Mouse (Mus musculus): Measurements from ENCODE around the gene Olfr1380.
"Not testable (repeated sequence)": the region's sequence is repeated elsewhere in the genome, so short reads cannot be mapped to it uniquely, and the experiment has no call there.

The Olfr1380 gene

GRCm38 (mm10) chr11:49556578-49556977 lies at the start of gene Olfr1380:
TSS of gene Olfr1380 (plus strand) at chr11:49556878.
- in situ Hi-C loops (cut with MboI, MseI) = loop anchor here (25.0 kb wide), 1 partner anchor 419 kb away; the partner anchor contains the start of gene Olfr1395

DNA sequence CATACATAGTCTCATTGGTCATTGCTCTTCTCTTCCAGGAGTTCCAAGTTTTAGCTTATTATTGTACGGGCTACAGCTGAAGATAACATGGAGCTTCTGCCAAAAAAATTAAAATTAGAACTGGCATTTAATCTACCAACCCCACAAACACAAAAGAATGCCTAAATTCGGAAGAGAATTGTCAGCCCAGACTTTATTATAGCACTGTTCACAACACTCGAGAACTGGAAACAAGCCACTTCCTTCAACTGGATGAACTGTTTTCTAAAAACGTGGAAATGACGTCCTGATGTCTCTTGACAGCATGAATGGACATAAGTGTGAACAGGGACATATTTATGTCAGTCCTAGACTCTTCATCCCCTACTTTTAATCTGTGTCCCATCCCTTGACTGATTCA lies 38.6 kb upstream of the Olfr1380 start:
- in situ Hi-C loops (cut with MboI, MseI) = no loop called here

- in situ Hi-C loops (cut with MboI, MseI) = no loop called here
These were observed 37.3 kb upstream of the Olfr1380 start, which contains the start of gene Olfr1383 for GRCm38 (mm10) chr11:49519348-49519747. TSS of gene Olfr1383 (plus strand) at chr11:49519648.

GRCm38 (mm10) chr11:49527947-49528346 lies 28.7 kb upstream of the Olfr1380 start, which contains the start of gene Olfr1382:
TSS of gene Olfr1382 (plus strand) at chr11:49528247.
- in situ Hi-C loops (cut with MboI, MseI) = loop anchor here (25.0 kb wide), 1 partner anchor 766 kb away; no protein-coding TSS in a partner anchor

- in situ Hi-C loops (cut with MboI, MseI) = loop anchor here (25.0 kb wide), 1 partner anchor 770 kb away; no protein-coding TSS in a partner anchor
These were observed 23.9 kb upstream of the Olfr1380 start for GRCm38 (mm10) chr11:49532761-49533160.

GRCm38 (mm10) chr11:49536631-49537030 lies 20.0 kb upstream of the Olfr1380 start:
- in situ Hi-C loops (cut with MboI, MseI) = loop anchor here (25.0 kb wide), 1 partner anchor 774 kb away; no protein-coding TSS in a partner anchor

- in situ Hi-C loops (cut with MboI, MseI) = loop anchor here (25.0 kb wide), 1 partner anchor 781 kb away; no protein-coding TSS in a partner anchor
These were observed 13.5 kb upstream of the Olfr1380 start, which contains the start of gene Olfr1381 for GRCm38 (mm10) chr11:49543149-49543548. TSS of gene Olfr1381 (plus strand) at chr11:49543449.

- in situ Hi-C loops (cut with MboI, MseI) = loop anchor here (25.0 kb wide), 1 partner anchor 417 kb away; the partner anchor contains the start of gene Olfr1395
These were observed 2.6 kb upstream of the Olfr1380 start for GRCm38 (mm10) chr11:49554033-49554432.

DNA sequence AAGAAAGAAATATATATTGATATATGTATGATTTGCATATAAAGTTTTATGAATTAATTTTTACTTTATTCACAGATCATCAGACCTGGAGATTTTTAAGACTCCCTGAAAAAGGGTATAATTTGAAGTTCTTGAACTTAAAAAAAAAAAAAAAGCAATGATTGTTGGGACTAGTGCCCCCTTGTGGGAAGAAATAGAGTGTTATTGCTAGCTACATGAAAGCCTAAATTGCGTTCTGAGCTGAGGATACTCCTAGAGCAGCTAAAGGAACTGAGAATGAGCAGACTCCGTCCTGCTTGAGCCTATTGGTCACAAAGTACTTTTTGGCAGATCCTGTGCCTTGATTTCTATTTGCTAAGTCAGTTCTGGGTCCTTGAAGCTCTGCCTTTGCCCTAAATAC lies 18.4 kb downstream of the Olfr1380 start:
- in situ Hi-C loops (cut with MboI, MseI) = not testable (repeated sequence)

GRCm38 (mm10) chr11:49580452-49580851 lies 23.8 kb downstream of the Olfr1380 start:
- in situ Hi-C loops (cut with MboI, MseI) = not testable (repeated sequence)

- in situ Hi-C loops (cut with MboI, MseI) = loop anchor here (5.0 kb wide), 1 partner anchor 1587 kb away; no protein-coding TSS in a partner anchor
These were observed 33.5 kb downstream of the Olfr1380 start for GRCm38 (mm10) chr11:49590213-49590612.

- in situ Hi-C loops (cut with MboI, MseI) = not testable (repeated sequence)
These were observed 40.5 kb downstream of the Olfr1380 start for GRCm38 (mm10) chr11:49597149-49597548.

GRCm38 (mm10) chr11:49608306-49608705 lies 51.6 kb downstream of the Olfr1380 start:
- in situ Hi-C loops (cut with MboI, MseI) = not testable (repeated sequence)

GRCm38 (mm10) chr11:49608938-49609867 lies 52.5 kb downstream of the Olfr1380 start, which contains the start of gene Flt4:
TSS of gene Flt4 (plus strand) at chr11:49609263.
- in situ Hi-C loops (cut with MboI, MseI) = not testable (repeated sequence)

DNA sequence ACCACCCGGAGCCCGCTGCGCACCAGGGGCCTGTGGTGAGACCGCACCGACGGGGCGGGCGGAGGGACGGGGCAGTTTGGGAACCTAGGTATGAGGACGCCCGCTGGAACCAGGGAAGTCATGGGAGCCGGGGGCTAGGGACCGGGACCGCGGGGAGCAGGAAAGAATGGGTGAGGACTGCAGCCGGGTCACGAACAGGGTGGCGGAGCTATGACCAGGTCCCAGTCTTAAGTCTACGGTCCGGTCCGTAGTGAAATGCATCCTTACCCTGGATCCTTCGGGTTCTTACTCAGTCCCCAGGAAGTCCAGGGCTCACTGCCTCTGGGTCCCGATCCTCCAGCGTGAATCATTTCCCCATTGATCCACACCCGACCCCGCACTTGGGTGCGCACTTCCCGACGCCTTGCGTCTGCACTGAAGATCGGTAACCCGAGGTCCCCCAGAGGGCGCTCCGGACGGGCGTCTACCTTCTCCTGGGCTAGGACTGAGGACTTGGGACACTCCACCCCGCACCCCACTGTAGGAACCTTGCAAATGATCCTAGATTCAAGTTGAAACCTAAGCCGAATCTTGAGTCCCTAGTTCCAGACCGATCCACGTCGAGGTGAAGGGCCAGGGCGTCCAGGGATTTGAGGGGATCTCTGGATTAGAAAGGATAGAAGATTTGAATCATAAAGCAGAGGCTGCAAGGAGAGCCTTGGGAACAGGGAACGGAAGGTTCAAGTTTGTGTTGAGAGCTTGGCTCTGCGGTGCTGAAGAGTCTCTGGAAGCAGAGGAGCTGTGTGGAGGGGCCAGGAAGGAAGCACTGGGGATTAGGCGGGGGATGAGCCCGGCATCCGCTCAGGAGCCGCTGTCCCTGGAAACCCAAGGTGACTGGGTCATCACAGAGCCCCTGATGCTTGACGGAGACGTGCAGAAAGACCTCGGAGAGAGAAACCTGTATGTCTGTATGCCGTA lies 53.5 kb downstream of the Olfr1380 start:
- in situ Hi-C loops (cut with MboI, MseI) = not testable (repeated sequence)

GRCm38 (mm10) chr11:49611349-49611748 lies 54.7 kb downstream of the Olfr1380 start:
- in situ Hi-C loops (cut with MboI, MseI) = not testable (repeated sequence)

DNA sequence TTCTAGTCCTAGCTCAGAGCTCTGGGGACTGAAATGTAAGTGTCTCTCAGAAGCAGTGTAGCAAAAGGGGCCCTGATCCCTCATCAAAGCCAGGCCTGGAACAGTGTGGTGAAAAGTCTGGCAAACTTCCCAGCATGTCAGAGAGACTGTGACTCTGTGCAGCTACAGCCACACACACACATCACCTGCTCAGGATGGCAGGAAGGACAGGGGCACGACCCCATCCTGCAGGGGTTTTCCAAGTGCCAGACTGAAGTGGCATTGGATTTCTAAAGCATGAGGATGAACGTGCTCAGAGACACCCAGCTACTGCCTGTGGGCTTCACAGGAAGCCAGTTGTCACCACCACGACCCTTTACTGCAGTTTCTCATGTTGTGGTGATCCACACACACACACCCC lies 55.5 kb downstream of the Olfr1380 start:
- in situ Hi-C loops (cut with MboI, MseI) = no loop called here

GRCm38 (mm10) chr11:49613349-49613748 lies 56.7 kb downstream of the Olfr1380 start:
- in situ Hi-C loops (cut with MboI, MseI) = no loop called here
